Mouse (Mus musculus) kidney, adult 2 months (tissue): ENCODE data around the gene Pdcd6.

Experiments
- CTCF ChIP-seq: fragments of 200-500 bp; conservative IDR thresholded peaks from 2 replicates; pipeline ENCODE4 v1.5.1; 2011; ENCODE audit warnings: low read depth, mild to moderate bottlenecking, control low read depth, low read length, moderate library complexity, mixed read lengths; ENCODE audit not compliant: insufficient read depth, insufficient read length
- POLR2A ChIP-seq: fragments of 200-500 bp; IDR thresholded peaks from one replicate; pipeline ENCODE4 v1.6.1; 2011; ENCODE audit warnings: low read depth, low read length, control low read depth

GRCm38 (mm10) chr13:74314616-74315015 is 2.8 kb downstream of the Pdcd6 start:
- TF ChIP-seq POLR2A (no peak), CTCF (no peak)
